Mouse (Mus musculus) spleen, adult 2 months (tissue): ENCODE results near the gene Aqp7.

Experiments used
- CTCF ChIP-seq: fragments of 200-500 bp; IDR thresholded peaks from 2 replicates; pipeline ENCODE4 v1.5.1; 2011; ENCODE audit warnings: mild to moderate bottlenecking, inconsistent platforms; ENCODE audit not compliant: insufficient read depth, insufficient read length, insufficient replicate concordance; ENCODE audit errors: extremely low read depth
- POLR2A ChIP-seq: fragments of 200-500 bp; IDR thresholded peaks from 2 replicates; pipeline ENCODE4 v1.6.1; 2011; ENCODE audit warnings: low read depth, low read length, inconsistent platforms

DNA sequence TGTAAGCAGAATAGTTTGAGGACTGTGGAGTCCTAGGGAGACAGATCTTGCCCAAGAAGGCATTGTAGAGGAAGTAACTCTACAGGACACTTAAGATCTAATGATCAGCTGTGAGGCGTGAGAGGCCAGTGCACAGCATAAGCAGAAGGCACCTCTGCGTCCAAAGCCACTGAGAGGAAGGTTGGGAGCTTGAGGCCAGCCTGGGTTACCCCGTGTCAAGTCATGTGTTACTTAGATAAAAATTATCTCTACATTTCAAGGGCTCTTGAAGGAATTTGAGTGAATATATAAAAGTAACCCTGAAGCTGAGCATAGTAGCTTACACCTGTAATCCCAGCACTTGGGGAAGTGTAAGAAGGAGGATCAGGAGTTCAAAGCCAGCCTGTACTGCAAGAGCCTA lies 34.6 kb downstream of the Aqp7 start:
- TF ChIP-seq CTCF = no peak
- no peak for TF ChIP-seq POLR2A
